Mouse (Mus musculus): ENCODE measurements around the gene D1Ertd622e.

The D1Ertd622e gene

DNA sequence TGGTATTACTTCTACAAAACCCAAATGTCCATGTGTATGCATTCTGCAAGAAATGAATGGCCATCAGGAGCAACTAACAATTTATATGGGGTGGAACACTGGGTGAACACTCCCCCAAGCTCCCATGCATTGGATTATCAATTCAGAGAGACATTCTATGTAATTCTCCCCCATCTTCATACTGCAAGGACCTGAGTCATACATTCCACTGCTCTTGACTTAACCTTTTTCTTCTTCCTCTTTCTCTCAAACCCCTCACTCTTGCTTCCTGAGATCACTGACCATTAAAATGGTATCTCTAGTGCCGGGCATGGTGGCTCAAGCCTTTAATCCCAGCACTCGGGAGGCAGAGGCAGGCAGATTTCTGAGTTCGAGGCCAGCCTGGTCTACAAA lies 83.9 kb downstream of the D1Ertd622e start:
- no peak for DNase-seq

- DNase-seq = no peak
Observed at GRCm38 (mm10) chr1:97577062-97578024, 84.5 kb downstream of the D1Ertd622e start.

DNA sequence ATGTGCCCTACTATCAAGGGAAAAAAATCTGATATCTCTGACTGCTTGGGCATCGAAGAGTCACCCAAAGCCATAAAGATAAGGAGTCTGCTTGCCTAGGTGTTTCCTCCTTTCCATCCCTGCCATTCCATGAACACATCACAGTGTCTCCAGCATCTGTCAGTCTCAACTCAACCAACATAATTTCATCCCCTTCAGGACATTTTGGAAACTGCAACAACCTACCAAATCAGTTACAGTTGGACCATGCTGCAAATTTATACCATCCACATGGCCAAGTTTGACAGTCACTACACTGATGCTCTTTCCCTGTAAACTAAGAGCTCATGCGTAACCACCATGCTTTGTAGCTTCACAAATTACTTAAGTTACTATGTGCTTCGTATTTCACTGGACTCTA lies 85.3 kb downstream of the D1Ertd622e start:
- no peak for DNase-seq

GRCm38 (mm10) chr1:97570814-97571213 lies 91.1 kb downstream of the D1Ertd622e start:
- DNase-seq = no peak

DNA sequence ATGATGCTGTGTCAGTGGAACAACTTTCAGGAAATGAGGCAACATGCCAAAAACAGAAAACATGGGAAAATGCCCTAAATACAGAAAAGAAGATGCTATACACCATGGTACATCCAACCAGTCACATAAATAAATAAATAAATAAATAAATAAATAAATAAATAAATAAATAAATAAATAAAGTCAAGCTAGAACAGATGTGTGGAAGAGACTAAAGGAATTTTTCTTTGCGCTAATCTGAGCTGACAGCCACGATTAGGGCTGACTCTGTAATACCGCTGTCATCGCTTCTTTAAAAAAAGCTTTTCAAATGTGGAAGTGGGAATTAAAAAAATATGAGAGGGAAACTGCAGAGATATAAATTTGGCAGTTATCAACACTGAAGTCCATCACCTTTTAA lies 93.9 kb downstream of the D1Ertd622e start:
- DNase-seq = no peak

- peak in 1 of 2 experiments; percentile 14 for DNase-seq
Observed at GRCm38 (mm10) chr1:97564641-97565040, 97.2 kb downstream of the D1Ertd622e start.

DNA sequence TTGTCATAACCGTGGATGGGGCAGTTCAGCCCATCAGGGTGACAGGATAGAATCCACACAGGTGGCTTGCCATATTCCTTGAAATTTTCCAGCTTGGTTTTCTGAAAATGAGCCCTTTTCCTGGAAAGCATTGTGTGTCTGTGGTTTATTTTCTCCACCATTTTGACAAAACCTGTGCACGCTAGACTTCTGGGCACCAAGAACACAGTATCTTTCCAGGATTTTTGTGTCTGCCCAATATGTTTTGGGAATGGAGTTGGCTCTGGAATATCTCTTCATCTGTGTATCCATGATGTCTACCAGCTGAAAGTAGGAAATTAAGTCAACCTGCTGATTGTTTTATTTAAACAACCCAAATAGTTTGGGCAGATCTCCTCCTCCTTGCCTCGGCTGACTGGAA lies 99.0 kb downstream of the D1Ertd622e start:
- DNase-seq = no peak

Measured in cerebellum, postnatal 25 days (tissue).